Mouse (Mus musculus) effector memory CD4-positive, alpha-beta T cell, adult 5 months (primary cell): ENCODE results near the gene Cfap52. TPM values are rescaled to one million over a fixed set of nuclear protein-coding genes. Genes with fewer than 3 reads are reported as not detected.

ENCODE experiments used
- polyA plus RNA-seq: library from polyadenylated mRNA; unstranded; fragments of 100-300 nt; shearing (Covaris generic); gene quantifications from one replicate; pipeline ENCODE4 v1.2.1, GENCODE M21; 2017

The Cfap52 gene
- polyA plus RNA-seq: not detected

DNA sequence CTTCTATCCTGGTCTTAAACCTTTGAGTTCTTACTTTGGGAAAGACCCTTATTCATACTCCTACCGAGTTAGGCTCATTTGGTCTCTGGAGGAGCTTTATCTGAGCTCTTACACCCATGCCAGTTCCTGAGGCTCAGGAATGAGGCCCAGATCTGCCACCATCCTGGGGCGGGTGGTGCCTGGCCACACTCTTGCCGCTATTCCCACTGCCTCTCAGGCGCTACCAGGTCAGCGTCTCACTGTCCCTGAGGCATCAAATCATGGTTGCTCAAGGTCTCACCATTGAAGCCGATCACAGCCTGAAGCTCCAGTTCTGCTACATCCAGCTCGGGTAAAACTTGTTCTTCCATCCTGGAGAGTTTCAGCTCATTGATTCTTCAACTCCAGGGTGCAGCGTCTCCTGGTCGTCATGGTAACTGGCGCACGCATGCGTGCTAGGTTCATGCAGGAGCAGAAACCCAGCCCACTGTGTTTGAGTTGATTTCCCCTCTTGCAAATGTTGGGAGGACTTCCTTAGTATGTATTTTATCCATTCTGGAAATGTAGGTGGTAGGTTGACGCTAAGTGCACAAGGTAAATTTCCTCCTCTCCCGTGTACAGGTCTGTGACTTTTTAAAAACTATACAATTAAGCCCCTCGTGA lies at the start of gene Cfap52:
Gene Cfap52 (minus strand): TSS at position 410 of the 642 bp plus-strand sequence.

DNA sequence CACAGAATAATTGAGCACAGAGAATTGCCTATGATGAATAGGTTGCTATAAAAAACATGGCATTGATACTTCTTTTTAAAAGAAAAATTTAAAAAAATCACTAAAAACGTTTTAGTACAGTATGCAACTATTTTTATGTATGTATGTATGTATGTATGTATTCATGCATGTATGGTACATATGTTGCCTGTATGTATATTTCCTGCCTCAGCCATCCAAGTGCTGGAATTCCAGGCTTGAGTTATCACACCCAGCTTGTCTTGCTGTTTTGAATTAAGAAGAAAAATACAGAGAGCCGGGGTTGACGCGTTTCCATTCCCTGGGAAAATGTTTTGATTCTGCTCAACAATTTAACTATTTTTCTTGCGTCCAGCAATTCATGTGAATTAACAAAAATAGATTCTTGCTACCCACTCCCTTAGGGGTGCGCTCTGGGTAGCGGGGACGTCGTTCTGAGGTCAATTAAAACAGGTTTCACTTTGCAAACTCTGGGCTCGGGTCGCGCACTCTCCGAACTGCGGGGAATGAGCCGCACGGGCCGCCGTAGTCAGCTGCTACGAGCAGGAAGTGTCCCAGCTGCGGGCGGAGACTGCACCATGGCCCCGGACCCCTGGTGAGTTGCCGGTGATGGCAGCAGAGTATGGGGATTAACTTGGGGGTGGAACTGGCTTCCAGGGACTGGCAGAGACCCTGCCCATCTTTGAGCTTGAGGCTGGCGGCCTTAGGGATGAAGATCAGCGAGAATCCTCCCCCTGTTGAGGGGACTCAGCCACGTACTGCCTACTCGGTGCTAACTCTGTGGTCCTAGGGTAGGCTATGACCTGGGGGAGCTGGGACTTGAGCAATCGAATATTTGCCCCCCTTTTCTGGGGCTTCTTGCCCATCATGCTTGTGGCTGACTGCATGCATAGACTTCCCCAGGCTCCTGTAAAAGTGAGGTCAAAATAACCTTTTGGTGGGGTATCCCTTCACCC lies 741 bp upstream of the Cfap52 start, which contains the start of gene Stx8:
Gene Stx8 (plus strand): TSS at position 289 of the 974 bp plus-strand sequence.

DNA sequence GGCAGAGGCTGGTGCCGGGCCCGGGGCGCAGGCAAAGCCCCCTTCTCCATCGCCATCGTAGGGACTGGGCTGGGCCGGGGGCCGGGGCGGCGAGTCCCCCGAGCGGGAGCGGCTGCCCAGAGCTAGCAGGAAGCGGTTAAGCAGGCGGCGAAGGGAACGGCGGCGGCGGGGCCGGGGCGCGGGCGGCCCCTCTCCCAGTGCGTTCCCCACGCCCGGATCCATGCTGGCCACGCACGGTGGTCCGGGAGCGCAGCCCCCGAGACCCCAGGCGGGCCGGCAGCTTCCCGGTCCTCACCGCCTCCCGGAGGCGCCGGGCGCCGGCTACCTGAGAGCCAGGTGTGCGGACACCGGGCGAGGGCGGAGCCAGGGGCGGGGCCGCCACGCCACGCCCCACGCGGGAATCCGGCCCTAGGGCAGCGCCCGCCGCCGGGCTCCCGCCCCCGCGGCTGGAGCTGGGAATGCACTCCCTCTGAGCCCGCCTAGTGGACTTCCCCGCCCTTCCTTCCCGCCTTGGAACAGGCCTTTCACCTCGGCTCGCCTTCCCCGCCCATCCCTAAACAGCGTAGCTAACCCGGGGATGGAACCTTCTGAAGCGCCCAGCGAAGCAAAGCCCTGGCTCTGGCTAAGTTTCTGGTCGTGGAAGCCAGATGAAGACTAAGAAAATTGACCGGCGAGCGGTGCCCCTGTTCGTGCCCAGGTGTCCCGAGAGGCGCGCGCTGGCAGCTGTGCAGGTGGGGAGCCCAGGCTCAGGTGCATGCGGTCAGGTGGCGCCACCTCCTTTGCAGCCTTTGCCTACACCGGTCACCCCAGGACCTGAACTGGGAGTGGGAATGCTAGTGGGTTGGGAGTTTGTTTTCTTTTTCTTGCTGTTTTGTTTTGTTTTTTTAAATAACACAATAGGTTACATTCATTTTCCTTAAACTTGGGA lies 43.4 kb downstream of the Cfap52 start, which contains the start of gene Usp43:
Gene Usp43 (minus strand): TSS at position 327 of the 928 bp plus-strand sequence.

Other genes starting within 250 kb of the Cfap52 start
- gene Glp2r, start 194.5 kb downstream of the Cfap52 start, polyA plus RNA-seq: not detected
- not detected for gene Gsg1l2, start 191.0 kb downstream of the Cfap52 start, polyA plus RNA-seq
- not detected for gene Dhrs7c, start 167.5 kb downstream of the Cfap52 start, polyA plus RNA-seq
- gene Usp43, start 43.5 kb downstream of the Cfap52 start, polyA plus RNA-seq: not detected
- gene Stx8, start 542 bp upstream of the Cfap52 start, polyA plus RNA-seq: 60.0 TPM